Mouse (Mus musculus): ENCODE measurements around the gene Trpc4. TPM values are rescaled to one million over a fixed set of nuclear protein-coding genes. Genes with fewer than 3 reads are reported as not detected.

The Trpc4 gene
- 0.30 and 0.47 TPM in 2 replicates for polyA plus RNA-seq (2015; fragmentation: Nextera tagmentation; extraction: Ambion mirVana)

GRCm38 (mm10) chr3:54155639-54156315, at the start of gene Trpc4:
Gene Trpc4, plus strand, starts transcription at chr3:54156035.

GRCm38 (mm10) chr3:54360897-54361296, 205.1 kb downstream of the Trpc4 start, which contains the start of gene Postn:
Gene Postn, plus strand, starts transcription at chr3:54361109.

Other genes with a start within 250 kb of the Trpc4 start
- gene Postn, start 205.1 kb downstream of the Trpc4 start, polyA plus RNA-seq (2015; fragmentation: Nextera tagmentation; extraction: Ambion mirVana), result 409 and 773 TPM in 2 replicates

All from adrenal gland, postnatal 0 days (tissue).